Mouse (Mus musculus): Measurements from ENCODE around the gene Wdr89. TPM values are rescaled to one million over a fixed set of nuclear protein-coding genes. Genes with fewer than 3 reads are reported as not detected.

Gene Wdr89
- total and polyA plus RNA-seq, 3 experiments, result 10.2 to 33.0 (median 27.6) TPM

DNA sequence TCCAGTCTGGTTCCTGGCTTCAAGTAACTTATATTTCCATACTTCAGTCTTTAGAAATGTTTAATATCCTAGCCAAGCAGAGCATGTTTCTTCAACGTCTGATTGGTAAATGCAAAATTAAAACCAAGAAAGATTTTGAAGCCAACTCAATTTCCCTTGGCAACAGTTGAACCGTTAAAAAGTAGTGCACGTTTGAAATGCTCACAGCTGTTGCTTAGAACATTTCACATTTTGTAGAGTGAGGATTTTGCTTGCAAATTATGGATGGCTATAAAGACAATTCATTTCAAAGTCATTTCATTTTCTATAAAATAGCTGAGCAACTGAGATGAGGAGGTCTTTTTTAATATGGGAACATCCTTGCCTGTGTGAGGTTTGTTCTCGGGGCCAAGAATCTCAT lies 71.6 kb downstream of the Wdr89 start:
- no peak overlapping the region for H3K4me3 ChIP-seq (replicated peaks in 1 of 3; ENCODE audit: low read depth in 2 of 3, low read length in 2 of 3, poor library complexity in 1 of 3)
- H3K27me3 ChIP-seq (replicated peaks), result no peaks in the 10 kb centered on the region
- H3K9ac ChIP-seq (ENCODE audit: insufficient read depth, low read depth), result no peak overlapping the region
- peaks cover 2 to 36% of the 10 kb centered on the region in 2 experiments; a peak in 2 of 4 replicates for H3K4me1 ChIP-seq (ENCODE audit: control insufficient read depth in 1 of 2, insufficient read depth in 2 of 2)
- no peak for TF ChIP-seq RAD21 (IDR thresholded peaks at IDR 0.05; ENCODE audit: low read depth, low read length)
- TF ChIP-seq TBP (conservative IDR thresholded peaks at IDR 0.05; ENCODE audit: low read depth, low read length), result no peak
- no peak for TF ChIP-seq NELFE (IDR thresholded peaks at IDR 0.05; ENCODE audit: low read depth, low read length)
- no peak overlapping the region for H3K27ac ChIP-seq (ENCODE audit: insufficient read depth, low read depth)
- peaks cover 22% of the 10 kb centered on the region for H3K79me2 ChIP-seq (replicated peaks; ENCODE audit: control insufficient read depth, extremely low read depth, insufficient read depth, poor library complexity, severe bottlenecking)
- no peak overlapping the region for H3K4me2 ChIP-seq (ENCODE audit: insufficient read depth, low read depth, poor library complexity, severe bottlenecking)
- H3K36me3 ChIP-seq (replicated peaks in 1 of 2; ENCODE audit: control insufficient read depth in 1 of 2, insufficient read depth in 1 of 2, low read length in 1 of 2), result peaks cover 4 to 6% of the 10 kb centered on the region in 2 experiments
- in situ Hi-C loops (cut with MboI; ENCODE audit: low pct_ligation_motif_present, low pct_unique_long_range_greater_than_20kb, low sequenced_read_pairs) (no loop called here), dilution Hi-C loops (cut with MboI; ENCODE audit: extremely low pct_ligation_motif_present, extremely low pct_unique_long_range_greater_than_20kb, low sequenced_read_pairs) (no loop called here)
- DNase-seq (ENCODE audit: extremely low read depth), result no peak
- H3K9me3 ChIP-seq (replicated peaks; ENCODE audit: low read length), result no peaks in the 10 kb centered on the region

DNA sequence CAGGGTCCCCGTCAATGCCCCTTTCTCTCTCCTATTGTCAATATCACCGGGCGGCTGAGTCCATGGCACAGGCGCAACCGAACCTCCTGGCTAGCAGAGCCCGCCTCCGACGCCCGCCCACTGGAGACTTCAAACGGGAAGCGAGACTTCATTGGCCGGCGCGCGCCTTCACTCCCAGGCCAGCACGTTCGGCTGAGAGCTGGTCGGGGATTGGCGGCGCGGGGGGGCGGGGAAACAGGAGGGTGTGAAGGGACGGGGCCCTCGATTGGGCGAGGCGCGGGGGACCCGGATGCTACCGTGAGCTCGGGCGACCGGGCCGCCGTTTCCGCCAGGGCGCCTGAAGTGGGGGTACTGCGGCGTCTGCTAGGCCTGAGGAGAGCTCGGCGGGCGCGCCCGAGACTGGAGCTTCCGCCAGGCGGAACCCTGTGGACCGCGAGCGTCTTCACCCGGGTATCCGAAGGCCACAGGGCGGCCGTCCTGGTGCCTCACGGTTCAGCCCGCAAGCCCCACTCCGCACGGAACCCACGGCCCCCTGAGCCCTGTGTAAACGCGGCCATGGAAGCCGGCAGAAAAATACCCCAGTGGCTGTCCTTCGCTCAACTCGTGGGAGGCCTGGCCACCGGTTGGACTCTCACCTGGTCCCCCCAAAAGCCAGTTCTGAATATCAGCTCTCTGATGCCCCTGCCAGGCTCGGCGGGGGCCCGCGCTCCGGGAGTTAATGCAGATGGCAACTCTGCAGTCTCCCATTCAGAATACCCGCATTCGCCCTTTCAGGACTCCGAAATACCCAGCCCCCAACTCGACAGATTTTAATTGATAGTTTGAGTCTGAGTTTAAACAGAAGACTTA lies 73.0 kb downstream of the Wdr89 start, which contains the start of gene Ppp2r5e:
TSS of gene Ppp2r5e (minus strand) at position 92 of the 849 bp plus-strand sequence.
- DNase-seq (ENCODE audit: extremely low read depth), result peak; percentile 96
- no peaks in the 10 kb centered on the region for H3K27me3 ChIP-seq (replicated peaks)
- peak within 1 kb of the TSS; percentile 99 for H3K4me2 ChIP-seq (ENCODE audit: insufficient read depth, low read depth, poor library complexity, severe bottlenecking)
- no peaks in the 10 kb centered on the region for H3K9me3 ChIP-seq (replicated peaks; ENCODE audit: low read length)
- dilution Hi-C loops (cut with MboI; ENCODE audit: extremely low pct_ligation_motif_present, extremely low pct_unique_long_range_greater_than_20kb, low sequenced_read_pairs) (no loop called here), in situ Hi-C loops (cut with MboI; ENCODE audit: low pct_ligation_motif_present, low pct_unique_long_range_greater_than_20kb, low sequenced_read_pairs) (no loop called here)
- H3K36me3 ChIP-seq (replicated peaks in 1 of 2; ENCODE audit: control insufficient read depth in 1 of 2, insufficient read depth in 1 of 2, low read length in 1 of 2), result peaks cover 8 to 14% of the 10 kb centered on the region in 2 experiments
- peaks cover 2 to 36% of the 10 kb centered on the region in 2 experiments; a peak in 2 of 4 replicates for H3K4me1 ChIP-seq (ENCODE audit: control insufficient read depth in 1 of 2, insufficient read depth in 2 of 2)
- TF ChIP-seq NRF1 (IDR thresholded peaks at IDR 0.05; ENCODE audit: low read depth, low read length), result peak; percentile 60
- TF ChIP-seq SMC3 (IDR thresholded peaks at IDR 0.05; ENCODE audit: low read depth, low read length), result no peak
- no peak for TF ChIP-seq CTCF (conservative IDR thresholded peaks at IDR 0.05 in 1 of 2, IDR thresholded peaks at IDR 0.05 in 1 of 2; ENCODE audit: low read depth in 2 of 2, low read length in 2 of 2)
- TF ChIP-seq CHD2 (IDR thresholded peaks at IDR 0.05; ENCODE audit: low read length), result peak; percentile 82
- peak; percentile 46 for TF ChIP-seq TCF12 (IDR thresholded peaks at IDR 0.05; ENCODE audit: low read depth, low read length)
- TF ChIP-seq RAD21 (IDR thresholded peaks at IDR 0.05; ENCODE audit: low read depth, low read length), result no peak
- TF ChIP-seq NELFE (IDR thresholded peaks at IDR 0.05; ENCODE audit: low read depth, low read length), result peak; percentile 94
- TF ChIP-seq UBTF (IDR thresholded peaks at IDR 0.05; ENCODE audit: low read depth, low read length), result peak; percentile 68
- no peak for TF ChIP-seq IRF4 (IDR thresholded peaks at IDR 0.05; ENCODE audit: low read depth, low read length)
- peak; percentile 51; the same call in 1 of the 2 replicates for TF ChIP-seq TBP (conservative IDR thresholded peaks at IDR 0.05; ENCODE audit: low read depth, low read length)
- TF ChIP-seq POLR2AphosphoS2 (IDR thresholded peaks at IDR 0.05; ENCODE audit: low read depth, low read length), result peak; percentile 70; the same call in 1 of the 2 replicates
- peak; percentile 96 for TF ChIP-seq POLR2A (IDR thresholded peaks at IDR 0.05; ENCODE audit: low read depth, low read length)
- peak; percentile 78 for TF ChIP-seq HCFC1 (IDR thresholded peaks at IDR 0.05; ENCODE audit: low read depth, low read length)
- TF ChIP-seq KAT2A (IDR thresholded peaks at IDR 0.05; ENCODE audit: insufficient replicate concordance, low read length), result peak; percentile 60; the same call in 1 of the 2 replicates
- peak; percentile 71; the same call in 1 of the 2 replicates for TF ChIP-seq ZMIZ1 (IDR thresholded peaks at IDR 0.05; ENCODE audit: low read depth, low read length)
- peak; percentile 81 for TF ChIP-seq ELF1 (IDR thresholded peaks at IDR 0.05; ENCODE audit: low read depth, low read length)
- peaks cover 22% of the 10 kb centered on the region for H3K79me2 ChIP-seq (replicated peaks; ENCODE audit: control insufficient read depth, extremely low read depth, insufficient read depth, poor library complexity, severe bottlenecking)
- H3K9ac ChIP-seq (ENCODE audit: insufficient read depth, low read depth), result peak within 1 kb of the TSS; percentile 91
- peak within 1 kb of the TSS; percentile 71 to 98 (median 91) for H3K4me3 ChIP-seq (replicated peaks in 1 of 3; ENCODE audit: low read depth in 2 of 3, low read length in 2 of 3, poor library complexity in 1 of 3)
- peak within 1 kb of the TSS; percentile 42 for H3K27ac ChIP-seq (ENCODE audit: insufficient read depth, low read depth)

Measured in CH12.LX (cell line).